Mouse (Mus musculus) left cerebral cortex, postnatal 4 days (tissue): ENCODE results near the gene Rab1a. TPM values are rescaled to one million over a fixed set of nuclear protein-coding genes. Genes with fewer than 3 reads are reported as not detected.
A peak's percentile ranks its signal among the peaks of the same experiment; 100 is the strongest.
"Not testable (repeated sequence)": the region's sequence is repeated elsewhere in the genome, so short reads cannot be mapped to it uniquely, and the experiment has no call there.

ENCODE experiments used
- DNase-seq: peaks from one replicate; pipeline ENCODE4 v3.0.0-alpha.2; 2022
- intact Hi-C: fragments of 180-260 bp; cut with DNase I; formaldehyde crosslinking; loops from one replicate; pipeline ENCODE4 v1.15.1; 2025
- total RNA-seq, 2 experiments: library from RNA; stranded (reverse); gene quantifications; 2 replicates each; pipeline ENCODE4 v1.2.3; 2021

The Rab1a gene
- total RNA-seq, result 100 to 1,000 TPM; 224 TPM

GRCm38 (mm10) chr11:20200713-20201575 lies at the start of gene Rab1a:
Rab1a (plus strand) TSS chr11:20201432.
- DNase-seq, result peak; percentile 100
- intact Hi-C loops, result no loop called here

- DNase-seq, result no peak
- intact Hi-C loops, result no loop called here
Observed at GRCm38 (mm10) chr11:20152107-20152901, 48.9 kb upstream of the Rab1a start.

- DNase-seq, intact Hi-C loops: not testable (repeated sequence)
Observed at GRCm38 (mm10) chr11:20153542-20153941, 47.7 kb upstream of the Rab1a start.

DNA sequence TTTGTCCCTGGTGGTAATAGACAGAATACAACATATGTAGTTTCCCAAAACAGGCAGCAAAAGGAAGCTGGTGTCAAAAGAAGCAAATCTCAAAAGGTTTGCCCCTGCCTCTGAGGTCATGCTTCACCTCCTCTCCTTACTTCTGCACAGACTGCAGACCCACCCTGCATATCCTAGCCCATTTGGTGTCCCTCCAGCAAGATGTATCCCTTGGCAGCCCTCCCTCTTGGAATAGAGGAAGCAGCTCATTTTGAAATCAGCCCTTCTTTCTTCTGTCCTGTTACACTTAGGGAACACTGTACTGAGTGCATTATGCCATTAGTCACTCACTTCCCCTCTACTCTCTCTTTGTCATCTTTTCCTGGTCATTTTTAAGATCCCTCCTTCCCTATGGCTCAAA lies 42.4 kb upstream of the Rab1a start:
- intact Hi-C loops, result no loop called here
- DNase-seq, result no peak

DNA sequence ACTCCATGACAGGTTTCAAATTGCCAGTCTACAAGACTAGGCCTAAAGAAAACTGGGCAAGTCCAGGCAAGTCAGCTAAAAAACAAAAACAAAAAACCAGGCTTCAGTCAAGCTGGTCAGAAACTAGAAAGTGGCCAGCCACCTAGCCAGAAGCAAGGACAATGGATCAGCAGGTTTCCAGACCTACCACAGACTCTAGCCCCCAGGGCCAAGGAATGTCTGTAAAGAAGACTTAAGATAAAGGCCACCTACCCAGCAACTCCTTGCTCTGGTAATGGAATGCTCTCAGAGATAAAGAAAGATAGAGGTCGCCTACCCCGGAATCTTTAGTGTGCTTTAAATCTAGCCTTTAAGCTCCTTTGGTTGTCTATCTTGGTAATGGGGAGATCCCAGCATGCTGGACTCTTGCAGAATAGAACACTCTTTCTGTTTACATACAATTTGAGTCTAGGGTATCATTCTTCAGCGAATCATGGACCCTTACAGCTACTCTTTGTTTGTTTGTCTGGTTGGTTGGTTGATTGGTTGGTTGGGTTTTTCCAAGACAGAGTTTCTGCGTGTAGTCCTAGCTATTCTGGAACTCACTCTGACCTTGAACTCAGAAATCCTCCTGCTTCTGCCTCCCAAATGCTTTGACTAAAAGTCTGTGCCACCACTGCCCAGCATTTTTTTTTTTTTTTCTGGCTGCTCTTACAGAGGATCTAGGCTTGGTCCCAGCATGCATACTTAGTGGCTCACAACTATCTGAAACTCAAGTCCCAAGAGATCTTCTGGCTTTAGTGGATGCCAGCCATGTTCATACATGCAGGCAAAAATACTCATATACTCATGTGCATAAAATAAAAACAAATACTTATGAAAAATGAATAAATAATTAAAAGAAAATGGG lies 36.0 kb upstream of the Rab1a start:
- intact Hi-C loops, result no loop called here
- DNase-seq, result no peak

GRCm38 (mm10) chr11:20165991-20166390 lies 35.2 kb upstream of the Rab1a start:
- intact Hi-C loops, result no loop called here
- DNase-seq, result no peak

DNA sequence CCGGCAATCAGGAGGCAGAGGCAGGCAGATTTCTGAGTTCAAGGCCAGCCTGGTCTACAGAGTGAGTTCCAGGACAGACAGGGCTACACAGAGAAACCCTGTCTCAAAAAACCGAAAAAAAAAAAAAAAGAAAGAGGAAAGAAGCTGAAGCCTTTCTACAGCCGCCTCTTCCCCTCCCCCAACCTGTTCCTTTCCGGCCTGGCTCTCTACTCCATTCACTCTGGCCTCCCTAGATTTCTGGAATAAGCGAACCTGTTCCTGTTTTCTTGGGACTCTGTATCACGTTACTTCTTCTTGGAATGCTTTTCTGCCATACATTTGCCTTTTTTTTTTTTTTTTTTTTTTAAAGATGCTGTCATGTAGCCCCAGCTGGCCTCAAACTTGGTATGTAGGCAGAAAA lies 34.8 kb upstream of the Rab1a start:
- intact Hi-C loops, result not testable (repeated sequence)

GRCm38 (mm10) chr11:20168972-20169371 lies 32.3 kb upstream of the Rab1a start:
- DNase-seq, result no peak
- intact Hi-C loops, result no loop called here

More for the DNA sequence above, 34.8 kb upstream of the Rab1a start:
- DNase-seq, result not testable (repeated sequence)

GRCm38 (mm10) chr11:20187271-20187670 lies 14.0 kb upstream of the Rab1a start:
- DNase-seq, result no peak
- intact Hi-C loops, result no loop called here

DNA sequence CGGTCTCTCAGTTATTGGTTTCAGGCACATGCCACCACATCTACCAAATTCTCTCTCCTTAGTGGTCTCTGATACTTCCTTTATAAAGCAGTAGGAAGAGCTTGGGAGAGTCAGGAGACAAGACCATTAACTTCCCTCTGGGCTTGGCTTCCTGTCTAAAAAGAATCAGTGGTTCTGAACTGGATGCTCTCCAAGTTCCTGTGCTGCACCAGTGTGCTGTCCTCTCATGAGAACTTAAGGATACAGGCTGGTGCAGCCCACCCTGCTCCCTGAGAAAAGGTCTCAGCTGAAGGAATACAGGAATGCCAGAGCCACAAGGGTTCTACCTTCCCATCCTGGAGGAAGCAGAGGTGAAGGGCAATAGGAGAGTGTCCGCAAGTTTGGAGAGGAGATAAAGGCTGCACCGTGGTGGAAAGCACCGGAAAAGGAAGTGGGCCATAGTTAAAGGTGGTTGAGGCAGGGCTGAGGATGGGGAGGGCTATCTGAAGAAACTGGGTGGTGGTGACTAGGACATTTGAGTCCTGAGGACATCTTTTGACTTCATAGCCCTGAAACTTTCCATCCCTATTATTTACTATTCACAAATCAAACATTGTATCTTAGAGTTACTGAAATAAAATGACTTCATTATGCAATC lies 8.0 kb upstream of the Rab1a start:
- no peak for DNase-seq
- intact Hi-C loops, result no loop called here

DNA sequence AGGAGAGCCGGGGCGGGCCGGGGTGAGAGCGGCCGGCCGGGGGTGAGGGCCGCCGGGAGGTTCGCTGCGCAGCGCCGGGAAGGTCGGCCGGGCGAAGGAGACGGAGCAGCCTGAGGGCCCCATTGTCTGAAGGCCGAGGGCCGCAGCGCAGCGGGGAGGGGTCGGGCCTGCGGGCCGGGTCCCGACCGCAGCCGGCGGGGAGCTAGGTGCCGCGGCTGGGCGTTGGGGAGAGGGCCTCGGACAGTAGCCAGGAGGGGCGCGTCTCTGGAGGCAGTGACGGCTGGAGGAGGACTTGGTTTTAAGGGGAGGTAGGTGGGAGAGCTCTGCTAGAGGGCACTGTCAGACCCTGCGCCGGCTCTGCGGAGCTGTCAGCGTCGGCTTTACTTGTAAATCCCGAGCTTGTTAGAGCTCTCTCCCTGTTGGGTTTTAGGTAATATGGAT lies 449 bp downstream of the Rab1a start:
- intact Hi-C loops, result no loop called here
- DNase-seq, result peak; percentile 67

DNA sequence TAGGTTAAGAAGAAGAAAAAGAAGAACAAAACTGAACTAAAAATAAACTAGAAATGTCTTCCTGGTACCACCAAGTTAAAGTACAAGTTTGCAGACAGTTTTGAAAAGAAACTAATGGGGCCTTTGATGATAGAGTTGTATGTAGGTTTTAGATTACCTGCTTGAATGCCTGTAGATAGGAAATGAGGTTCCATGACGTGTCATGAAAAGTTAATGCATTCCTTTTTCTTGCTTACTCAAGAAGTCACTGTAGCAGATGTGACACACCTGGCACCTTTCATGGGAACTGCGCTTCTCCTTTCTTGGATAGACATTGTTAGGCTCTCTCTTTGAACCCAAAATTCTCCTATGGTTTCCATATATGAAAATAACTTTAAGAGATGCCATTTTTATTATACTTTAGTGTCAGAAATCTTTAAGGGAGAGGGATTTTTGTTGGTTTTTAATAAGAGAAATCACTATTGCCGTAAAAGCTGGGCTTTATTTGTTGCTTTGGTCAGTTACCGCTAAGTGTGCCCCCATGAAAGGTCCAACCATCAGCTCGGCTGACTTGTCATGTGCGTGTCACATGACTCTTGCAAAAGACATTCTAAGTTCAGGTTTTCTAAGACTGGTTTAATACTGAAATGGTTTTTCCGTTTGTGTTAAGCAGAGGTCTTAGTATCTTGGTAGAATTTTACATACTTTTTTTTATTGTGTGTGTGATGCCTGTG lies 1.2 kb downstream of the Rab1a start:
- intact Hi-C loops, result no loop called here
- DNase-seq, result no peak

DNA sequence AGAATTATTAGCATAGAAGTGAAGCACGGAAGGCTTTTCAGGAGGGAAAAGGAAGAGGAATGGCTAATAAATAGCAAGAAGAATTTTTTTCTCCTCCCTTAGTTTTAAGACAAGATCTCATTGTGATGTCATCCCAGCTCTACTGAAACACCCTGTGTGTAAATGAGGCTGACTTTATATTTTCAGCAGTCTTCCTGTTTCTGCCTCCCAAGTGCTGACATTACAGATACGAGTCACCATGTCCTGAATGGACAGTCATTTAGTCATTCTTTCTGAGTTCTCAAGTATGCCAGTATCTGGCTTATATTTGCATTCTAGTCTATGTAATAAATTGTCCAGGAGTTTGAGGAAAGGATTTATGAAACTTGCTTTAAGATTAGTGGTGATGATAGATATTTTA lies 3.1 kb downstream of the Rab1a start:
- intact Hi-C loops, result no loop called here
- DNase-seq, result no peak

DNA sequence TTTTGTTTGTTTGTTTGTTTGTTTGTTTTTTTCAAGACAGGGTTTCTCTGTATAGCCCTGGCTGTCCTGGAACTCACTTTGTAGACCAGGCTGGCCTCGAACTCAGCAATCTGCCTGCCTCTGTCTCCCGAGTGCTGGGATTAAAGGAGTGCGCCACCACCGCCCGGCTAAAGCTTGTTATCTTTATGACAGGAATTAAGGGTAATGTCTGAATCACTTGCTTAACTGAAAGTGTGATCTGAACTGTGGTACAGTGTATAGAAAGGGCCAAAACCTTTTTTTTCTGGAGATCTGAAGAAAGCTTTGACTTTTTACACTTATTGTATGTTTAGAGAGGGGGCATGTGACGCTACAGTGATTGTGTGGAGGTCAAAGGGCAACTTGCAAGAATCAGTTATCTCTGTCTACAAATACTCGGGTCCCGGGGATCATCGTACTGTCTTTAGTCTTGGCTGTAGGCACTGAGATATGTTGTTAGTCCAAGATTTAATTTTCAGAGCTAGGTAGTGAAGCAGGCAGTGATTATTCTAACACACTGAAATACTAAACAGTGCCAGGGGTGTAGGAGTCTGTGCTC lies 3.7 kb downstream of the Rab1a start:
- intact Hi-C loops, result no loop called here

GRCm38 (mm10) chr11:20205538-20205937 lies 4.3 kb downstream of the Rab1a start:
- intact Hi-C loops, result no loop called here
- DNase-seq, result no peak

More for the DNA sequence above, 3.7 kb downstream of the Rab1a start:
- DNase-seq, result no peak

- no peak for DNase-seq
- intact Hi-C loops, result no loop called here
Observed at GRCm38 (mm10) chr11:20206626-20207223, 5.5 kb downstream of the Rab1a start.

- no peak for DNase-seq
- intact Hi-C loops, result no loop called here
Observed at GRCm38 (mm10) chr11:20207589-20207988, 6.4 kb downstream of the Rab1a start.

DNA sequence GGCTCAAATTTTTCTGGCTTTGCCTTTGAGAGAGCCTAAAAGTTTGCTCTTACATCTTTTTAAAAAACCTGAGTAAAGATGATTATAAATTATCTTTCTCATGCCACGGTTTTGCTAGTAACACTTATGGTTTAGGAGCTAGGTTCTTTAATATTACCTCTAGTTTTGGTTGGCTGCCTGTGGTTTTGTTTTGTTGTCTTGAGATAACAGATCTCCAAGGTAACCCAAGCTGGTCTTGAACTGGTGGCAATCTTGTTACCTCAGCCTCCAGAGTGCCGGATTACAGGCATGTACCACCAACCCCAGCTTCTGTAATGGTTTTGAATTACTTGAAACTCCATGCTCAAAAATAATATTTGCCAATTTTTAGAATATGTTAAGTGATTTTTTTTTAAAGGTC lies 10.6 kb downstream of the Rab1a start:
- no peak for DNase-seq
- intact Hi-C loops, result no loop called here

DNA sequence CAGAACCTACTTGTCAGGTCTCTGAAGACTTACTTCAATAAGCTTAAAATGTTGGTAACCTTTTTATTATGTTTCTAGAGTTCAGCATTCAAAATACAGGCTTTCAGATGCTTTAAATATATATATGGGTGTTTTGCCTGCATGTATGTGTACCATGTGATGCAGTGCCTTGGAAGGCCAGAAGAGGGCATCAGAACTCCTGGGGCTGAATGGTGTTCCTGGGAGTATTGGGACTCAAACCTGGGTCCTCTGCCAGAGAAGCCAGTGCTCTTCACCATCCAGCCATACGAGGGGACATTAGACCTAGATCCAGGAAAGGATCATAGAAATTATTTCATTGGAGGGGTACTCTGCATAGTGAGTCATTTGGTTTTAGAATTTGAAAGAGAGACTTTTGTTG lies 13.5 kb downstream of the Rab1a start:
- DNase-seq, result no peak
- intact Hi-C loops, result no loop called here
